Mouse (Mus musculus) gonadal fat pad, adult 2 months (tissue): ENCODE measurements around the gene Aicda. TPM values are rescaled to one million over a fixed set of nuclear protein-coding genes. Genes with fewer than 3 reads are reported as not detected.
"Not testable (repeated sequence)": the region's sequence is repeated elsewhere in the genome, so short reads cannot be mapped to it uniquely, and the experiment has no call there.

Experiments
- DNase-seq: peaks from one replicate; pipeline ENCODE4 v3.0.0-alpha.2; 2012; ENCODE audit warnings: low read depth
- polyA plus RNA-seq: library from polyadenylated mRNA; depleted of rRNA; stranded (reverse); fragments of >200 nt; gene quantifications from 2 replicates; pipeline ENCODE4 v1.2.3, GENCODE M21; 2012

The Aicda gene
- polyA plus RNA-seq, 1 experiment: not detected

- no peak for DNase-seq
Measured at GRCm38 (mm10) chr6:122554102-122554501, 501 bp downstream of the Aicda start.

- no peak for DNase-seq
Measured at GRCm38 (mm10) chr6:122555266-122555665, 1.7 kb downstream of the Aicda start.

- DNase-seq: no peak
Measured at GRCm38 (mm10) chr6:122556959-122557561, 3.5 kb downstream of the Aicda start.

GRCm38 (mm10) chr6:122560427-122560826, 6.8 kb downstream of the Aicda start:
- DNase-seq: no peak

- DNase-seq: no peak
Measured at GRCm38 (mm10) chr6:122561005-122561404, 7.4 kb downstream of the Aicda start.

- no peak for DNase-seq
Measured at GRCm38 (mm10) chr6:122562463-122562862, 8.9 kb downstream of the Aicda start.

GRCm38 (mm10) chr6:122565070-122565784, 11.6 kb downstream of the Aicda start:
- DNase-seq: no peak

- DNase-seq: no peak
Measured at GRCm38 (mm10) chr6:122569113-122569512, 15.5 kb downstream of the Aicda start.

GRCm38 (mm10) chr6:122569762-122570161, 16.2 kb downstream of the Aicda start:
- no peak for DNase-seq

- no peak for DNase-seq
Measured at GRCm38 (mm10) chr6:122570695-122571616, 17.4 kb downstream of the Aicda start.

- no peak for DNase-seq
Measured at GRCm38 (mm10) chr6:122571617-122571959, 18.0 kb downstream of the Aicda start.

- not testable (repeated sequence) for DNase-seq
Measured at GRCm38 (mm10) chr6:122575037-122575436, 21.4 kb downstream of the Aicda start.

GRCm38 (mm10) chr6:122577030-122577429, 23.4 kb downstream of the Aicda start:
- no peak for DNase-seq

GRCm38 (mm10) chr6:122579086-122579485, 25.5 kb downstream of the Aicda start:
- no peak for DNase-seq

GRCm38 (mm10) chr6:122591027-122591758, 37.6 kb downstream of the Aicda start:
- DNase-seq: no peak

- DNase-seq: no peak
Measured at GRCm38 (mm10) chr6:122592905-122593304, 39.3 kb downstream of the Aicda start.

GRCm38 (mm10) chr6:122595637-122596036, 42.0 kb downstream of the Aicda start:
- no peak for DNase-seq

- no peak for DNase-seq
Measured at GRCm38 (mm10) chr6:122596608-122597007, 43.0 kb downstream of the Aicda start.

GRCm38 (mm10) chr6:122598014-122598413, 44.4 kb downstream of the Aicda start:
- no peak for DNase-seq

- no peak for DNase-seq
Measured at GRCm38 (mm10) chr6:122598436-122598835, 44.8 kb downstream of the Aicda start.

- no peak for DNase-seq
Measured at GRCm38 (mm10) chr6:122599054-122599737, 45.6 kb downstream of the Aicda start.
